Mouse (Mus musculus) CH12.LX (cell line): ENCODE data around the gene Emc9. TPM values are rescaled to one million over a fixed set of nuclear protein-coding genes. Genes with fewer than 3 reads are reported as not detected.

Experiments
- DNase-seq: peaks from one replicate; pipeline ENCODE4 v3.0.0-alpha.2; 2013; ENCODE audit errors: extremely low read depth
- H3K27ac ChIP-seq: 2 replicates; pipeline ENCODE4 v1.5.1; 2012; ENCODE audit warnings: low read depth, mild to moderate bottlenecking, control low read depth, moderate library complexity; ENCODE audit not compliant: insufficient read depth
- H3K27me3 ChIP-seq: replicated peaks from 2 replicates; pipeline ENCODE3; 2012; ENCODE audit warnings: inconsistent platforms
- H3K36me3 ChIP-seq, 2 experiments: replicated peaks in 1 of 2; 2 replicates each; pipeline versions ENCODE3 to v1.6.1; 2012; ENCODE audit warnings: inconsistent platforms in 1 of 2, low read length in 1 of 2, mild to moderate bottlenecking in 1 of 2, mixed read lengths in 1 of 2, moderate library complexity in 1 of 2; ENCODE audit not compliant: control insufficient read depth in 1 of 2, insufficient read depth in 1 of 2
- H3K4me1 ChIP-seq, 2 experiments: 2 replicates each; pipeline ENCODE4 v1.6.1; 2012; ENCODE audit warnings: inconsistent platforms in 1 of 2, moderate library complexity in 1 of 2; ENCODE audit not compliant: insufficient read depth in 2 of 2, control insufficient read depth in 1 of 2
- H3K4me2 ChIP-seq: 2 replicates; pipeline ENCODE4 v1.6.1; 2012; ENCODE audit warnings: low read depth, mild to moderate bottlenecking, control low read depth; ENCODE audit not compliant: poor library complexity, insufficient read depth, severe bottlenecking
- H3K4me3 ChIP-seq, 3 experiments: fragments of 150-350 bp in 1 of 3; sonication (generic) in 1 of 3; replicated peaks in 1 of 3; 2 replicates each; pipeline versions ENCODE3 to v1.5.1; 2011 to 2012; ENCODE audit warnings: low read depth in 2 of 3, low read length in 2 of 3, mild to moderate bottlenecking in 2 of 3, moderate library complexity in 2 of 3, control low read depth in 1 of 3, improper control_type of control experiment in 1 of 3, inconsistent platforms in 1 of 3, mixed read lengths in 1 of 3; ENCODE audit not compliant: poor library complexity in 1 of 3
- H3K79me2 ChIP-seq: replicated peaks from 2 replicates; pipeline ENCODE4 v1.6.1; 2012; ENCODE audit warnings: mild to moderate bottlenecking, moderate library complexity; ENCODE audit not compliant: control insufficient read depth, poor library complexity, insufficient read depth, severe bottlenecking; ENCODE audit errors: extremely low read depth
- H3K9ac ChIP-seq: 2 replicates; pipeline ENCODE4 v1.6.1; 2012; ENCODE audit warnings: low read depth, mild to moderate bottlenecking, control low read depth, moderate library complexity; ENCODE audit not compliant: insufficient read depth
- H3K9me3 ChIP-seq: replicated peaks from 2 replicates; pipeline ENCODE3; 2012; ENCODE audit warnings: low read length, inconsistent platforms, mixed read lengths
- CHD1 ChIP-seq: IDR thresholded peaks from 2 replicates; pipeline ENCODE4 v1.6.1; 2012; ENCODE audit warnings: low read depth, low read length, improper control_type of control experiment, inconsistent platforms
- CHD2 ChIP-seq: IDR thresholded peaks from 2 replicates; pipeline ENCODE4 v1.6.1; 2011; ENCODE audit warnings: low read length, improper control_type of control experiment
- CTCF ChIP-seq, 2 experiments: IDR thresholded peaks in 1 of 2; conservative IDR thresholded peaks in 1 of 2; 2 replicates each; pipeline ENCODE4 v1.5.1; 2011 to 2012; ENCODE audit warnings: low read depth in 2 of 2, low read length in 2 of 2, improper control_type of control experiment in 1 of 2, inconsistent platforms in 1 of 2, mild to moderate bottlenecking in 1 of 2, moderate library complexity in 1 of 2
- GABPA ChIP-seq: IDR thresholded peaks from 2 replicates; pipeline ENCODE4 v1.6.1; 2012; ENCODE audit warnings: low read depth, low read length, improper control_type of control experiment, inconsistent platforms; ENCODE audit not compliant: insufficient replicate concordance
- MAFK ChIP-seq: IDR thresholded peaks from 2 replicates; pipeline ENCODE4 v1.6.1; 2011; ENCODE audit warnings: low read length, improper control_type of control experiment; ENCODE audit not compliant: insufficient replicate concordance
- MAX ChIP-seq: IDR thresholded peaks from 2 replicates; pipeline ENCODE4 v1.6.1; 2011; ENCODE audit warnings: low read length, improper control_type of control experiment
- MAZ ChIP-seq: IDR thresholded peaks from 2 replicates; pipeline ENCODE4 v1.6.1; 2012; ENCODE audit warnings: low read depth, mild to moderate bottlenecking, inconsistent platforms, low read length, improper control_type of control experiment, moderate library complexity
- MXI1 ChIP-seq: IDR thresholded peaks from 2 replicates; pipeline ENCODE4 v1.6.1; 2011; ENCODE audit warnings: mild to moderate bottlenecking, low read depth, low read length, improper control_type of control experiment
- RAD21 ChIP-seq: IDR thresholded peaks from 2 replicates; pipeline ENCODE4 v1.6.1; 2011; ENCODE audit warnings: low read depth, mild to moderate bottlenecking, low read length, improper control_type of control experiment, moderate library complexity
- RCOR1 ChIP-seq: conservative IDR thresholded peaks from 2 replicates; pipeline ENCODE4 v1.6.1; 2012; ENCODE audit warnings: low read depth, mild to moderate bottlenecking, inconsistent platforms, low read length, improper control_type of control experiment
- SIN3A ChIP-seq: IDR thresholded peaks from 2 replicates; pipeline ENCODE4 v1.6.1; 2012; ENCODE audit warnings: low read length, improper control_type of control experiment, inconsistent platforms
- ZC3H11A ChIP-seq: IDR thresholded peaks from 2 replicates; pipeline ENCODE4 v1.6.1; 2012; ENCODE audit warnings: low read depth, mild to moderate bottlenecking, inconsistent platforms, low read length, improper control_type of control experiment
- ZKSCAN1 ChIP-seq: IDR thresholded peaks from 2 replicates; pipeline ENCODE4 v1.6.1; 2012; ENCODE audit warnings: low read depth, inconsistent platforms, low read length, improper control_type of control experiment, borderline replicate concordance
- ZMIZ1 ChIP-seq: IDR thresholded peaks from 2 replicates; pipeline ENCODE4 v1.6.1; 2012; ENCODE audit warnings: low read depth, mild to moderate bottlenecking, inconsistent platforms, low read length, improper control_type of control experiment
- ZNF384 ChIP-seq: IDR thresholded peaks from 2 replicates; pipeline ENCODE4 v1.6.1; 2012; ENCODE audit warnings: low read depth, low read length, improper control_type of control experiment, inconsistent platforms
- dilution Hi-C: fragments of 300-500 bp; cut with MboI; formaldehyde crosslinking; loops from 2 replicates; pipeline ENCODE4 v1.14.3; 2020; ENCODE audit warnings: low sequenced_read_pairs; ENCODE audit not compliant: extremely low pct_unique_long_range_greater_than_20kb, extremely low pct_ligation_motif_present
- in situ Hi-C: fragments of 300-500 bp; cut with MboI; formaldehyde crosslinking; loops from 3 replicates; pipeline ENCODE4 v1.14.3; 2019; ENCODE audit warnings: low sequenced_read_pairs, low pct_ligation_motif_present, low pct_unique_long_range_greater_than_20kb, mixed read lengths
- polyA plus RNA-seq: library from polyadenylated mRNA; unstranded; fragments of >175 nt; gene quantifications from 2 replicates; pipeline ENCODE4 v1.2.1, GENCODE M21; 2012; ENCODE audit warnings: low read depth; ENCODE audit not compliant: insufficient read length
- total RNA-seq, 2 experiments: library from RNA; depleted of rRNA; stranded (reverse); fragments of 300-350 nt in 1 of 2; fragments of >200 nt in 1 of 2; gene quantifications; 2 replicates each; pipeline ENCODE4 v1.2.3; 2012 to 2014

The Emc9 gene
- total and polyA plus RNA-seq, 3 experiments, result 1.7 to 9.6 (median 4.2) TPM

DNA sequence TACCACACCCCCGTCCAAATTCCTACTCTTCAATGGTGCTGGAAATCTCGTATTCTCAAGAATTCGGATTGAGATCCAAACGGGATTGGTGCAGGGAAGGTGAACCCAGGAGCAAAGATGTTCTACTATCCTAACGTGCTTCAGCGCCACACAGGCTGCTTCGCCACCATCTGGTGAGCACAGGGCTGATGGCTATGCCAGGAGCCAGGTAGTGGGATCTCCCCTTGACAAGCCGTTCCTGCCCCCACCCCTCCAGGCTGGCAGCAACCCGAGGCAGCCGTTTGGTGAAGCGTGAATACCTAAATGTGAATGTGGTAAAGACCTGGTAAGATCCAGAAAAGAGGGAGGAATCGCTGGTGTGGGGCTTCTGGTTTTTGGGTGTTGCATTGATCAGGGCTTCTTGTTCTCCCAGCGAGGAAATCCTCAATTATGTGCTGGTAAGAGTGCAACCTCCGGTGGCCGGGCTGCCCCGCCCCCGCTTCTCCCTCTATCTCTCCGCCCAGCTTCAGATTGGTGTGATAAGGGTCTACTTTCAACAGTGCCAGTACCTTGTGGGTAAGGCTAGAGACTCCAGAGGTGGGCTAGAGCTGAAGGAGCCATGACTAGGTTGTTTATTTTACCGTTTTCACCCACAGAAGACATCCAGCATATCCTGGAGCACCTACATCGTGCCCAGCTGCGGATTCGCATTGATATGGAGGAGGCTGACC, 33.5 kb upstream of the Emc9 start:
- no peak overlapping the region for H3K4me3 ChIP-seq
- peaks cover 0 to 17% of the 10 kb centered on the region in 2 experiments for H3K36me3 ChIP-seq
- no peaks in the 10 kb centered on the region for H3K79me2 ChIP-seq
- no peak overlapping the region for H3K27ac ChIP-seq
- no peaks in the 10 kb centered on the region for H3K9me3 ChIP-seq
- H3K4me2 ChIP-seq, result no peak overlapping the region
- TF ChIP-seq ZKSCAN1 (no peak), CHD2 (no peak), MAZ (no peak), ZNF384 (no peak), ZC3H11A (no peak)
- no peak for DNase-seq
- dilution Hi-C loops (no loop called here), in situ Hi-C loops (no loop called here)
- no peaks in the 10 kb centered on the region for H3K27me3 ChIP-seq
- no peaks in the 10 kb centered on the region for H3K4me1 ChIP-seq
- H3K9ac ChIP-seq, result no peak overlapping the region

DNA sequence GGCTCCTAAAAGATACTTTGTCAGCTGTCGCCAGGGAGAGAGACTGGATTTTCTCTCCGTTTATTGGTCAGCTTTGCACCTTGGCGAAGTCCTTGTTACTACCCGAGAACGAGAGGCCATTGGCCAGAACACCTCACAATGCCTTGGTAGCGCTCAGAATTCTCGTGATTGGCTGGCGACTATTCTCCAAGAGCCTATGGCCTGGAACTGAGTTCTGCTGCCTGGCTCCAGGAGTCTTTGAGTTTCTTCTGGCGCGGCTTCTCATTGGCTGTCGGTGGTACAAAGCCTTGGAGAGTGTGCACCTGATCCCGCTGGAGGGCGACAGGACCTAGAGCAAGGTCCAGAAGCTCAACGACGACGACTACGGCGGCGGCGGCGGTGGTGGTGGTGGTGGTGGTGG, 32.7 kb upstream of the Emc9 start, which contains the start of gene Rec8:
Gene Rec8 (plus strand): TSS at position 216 of the 400 bp plus-strand sequence.
- H3K36me3 ChIP-seq, result peaks cover 0 to 9% of the 10 kb centered on the region in 2 experiments
- no peak within 1 kb of the TSS for H3K4me3 ChIP-seq
- dilution Hi-C loops, result no loop called here
- H3K9ac ChIP-seq, result no peak within 1 kb of the TSS
- no peak within 1 kb of the TSS for H3K27ac ChIP-seq
- H3K9me3 ChIP-seq, result no peaks in the 10 kb centered on the region
- H3K4me2 ChIP-seq, result no peak within 1 kb of the TSS
- no peak for DNase-seq
- no peaks in the 10 kb centered on the region for H3K27me3 ChIP-seq
- in situ Hi-C loops, result no loop called here
- TF ChIP-seq MAFK (no peak), SIN3A (no peak), RAD21 (no peak), CTCF (conservative IDR thresholded peaks at IDR 0.05 in 1 of 2, IDR thresholded peaks at IDR 0.05 in 1 of 2; ENCODE audit: low read depth in 2 of 2, low read length in 2 of 2) (no peak), CHD1 (no peak), ZMIZ1 (no peak), MAX (no peak), GABPA (no peak), MXI1 (no peak), RCOR1 (no peak)
- TF ChIP-seq, all 38 proteins: peak for 0
- Histone ChIP-seq H3K4me1 (no peaks in the 10 kb centered on the region), H3K79me2 (no peaks in the 10 kb centered on the region)
